Mouse (Mus musculus) kidney, adult 2 months (tissue): Measurements from ENCODE around the gene Rae1. TPM values are rescaled to one million over a fixed set of nuclear protein-coding genes. Genes with fewer than 3 reads are reported as not detected.

Experiments
- DNase-seq: peaks from one replicate; pipeline ENCODE4 v3.0.0; 2021
- H3K27ac ChIP-seq: fragments of 200-500 bp; 2 replicates; pipeline ENCODE4 v1.5.1; 2012; ENCODE audit warnings: low read depth, low read length, control low read depth, inconsistent platforms; ENCODE audit not compliant: insufficient read depth
- H3K27me3 ChIP-seq: fragments of 200-500 bp; replicated peaks from 2 replicates; pipeline ENCODE4 v1.6.1; 2012; ENCODE audit warnings: mild to moderate bottlenecking, moderate library complexity, low read length, inconsistent platforms; ENCODE audit not compliant: control insufficient read depth, insufficient read depth
- H3K36me3 ChIP-seq: fragments of 200-500 bp; 2 replicates; pipeline ENCODE4 v1.6.1; 2012; ENCODE audit warnings: mild to moderate bottlenecking, moderate library complexity, low read length, inconsistent platforms; ENCODE audit not compliant: control insufficient read depth, insufficient read depth
- H3K4me1 ChIP-seq: fragments of 200-500 bp; 2 replicates; pipeline ENCODE4 v1.6.1; 2011; ENCODE audit warnings: low read length; ENCODE audit not compliant: control insufficient read depth, insufficient read depth
- H3K4me3 ChIP-seq: fragments of 200-500 bp; 2 replicates; pipeline ENCODE4 v1.5.1; 2011; ENCODE audit warnings: mild to moderate bottlenecking, low read depth, low read length, control low read depth; ENCODE audit not compliant: insufficient read depth
- CTCF ChIP-seq: fragments of 200-500 bp; conservative IDR thresholded peaks from 2 replicates; pipeline ENCODE4 v1.5.1; 2011; ENCODE audit warnings: low read depth, mild to moderate bottlenecking, control low read depth, low read length, moderate library complexity, mixed read lengths; ENCODE audit not compliant: insufficient read depth, insufficient read length
- POLR2A ChIP-seq: fragments of 200-500 bp; IDR thresholded peaks from one replicate; pipeline ENCODE4 v1.6.1; 2011; ENCODE audit warnings: low read depth, low read length, control low read depth
- whole genome bisulfite sequencing: fragments of 180-500 bp; shearing (Covaris S2); methylation state at CpG from one replicate; pipeline ENCODE4 v1.1.7; 2018; 5-methylcytosine and 5-hydroxymethylcytosine counted together
- polyA plus RNA-seq: library from polyadenylated mRNA; depleted of rRNA; stranded (reverse); fragments of >200 nt; gene quantifications from 2 replicates; pipeline ENCODE4 v1.2.3, GENCODE M21; 2012; rRNA removed

The Rae1 gene
- polyA plus RNA-seq, result 53.8 and 56.7 TPM in 2 replicates

GRCm38 (mm10) chr2:172999630-173000284, at the start of gene Rae1:
TSS of gene Rae1 (plus strand) at chr2:173000117.
- H3K4me3 ChIP-seq, result peak within 1 kb of the TSS; percentile 98
- WGBS, result under 1% methylated on average over 45 of the region's 45 CpGs
- H3K36me3 ChIP-seq, result peaks cover 2% of the 10 kb centered on the region; the same call in 1 of the 2 replicates
- peak; percentile 32 for TF ChIP-seq POLR2A
- TF ChIP-seq CTCF, result peak; percentile 81
- peak within 1 kb of the TSS; percentile 36 for H3K27ac ChIP-seq
- DNase-seq, result peak; percentile 99
- H3K4me1 ChIP-seq, result peaks cover 15% of the 10 kb centered on the region
- H3K27me3 ChIP-seq, result no peaks in the 10 kb centered on the region

GRCm38 (mm10) chr2:172950119-172950676, 49.7 kb upstream of the Rae1 start:
- DNase-seq, result no peak
- Histone ChIP-seq H3K4me1 (no peaks in the 10 kb centered on the region), H3K4me3 (no peak overlapping the region), H3K36me3 (no peaks in the 10 kb centered on the region), H3K27ac (no peak overlapping the region), H3K27me3 (no peaks in the 10 kb centered on the region)
- TF ChIP-seq POLR2A, result no peak
- TF ChIP-seq CTCF, result no peak
- 71% methylated on average over 9 of the region's 9 CpGs for WGBS

GRCm38 (mm10) chr2:172950722-172951121, 49.2 kb upstream of the Rae1 start:
- WGBS, result 85% methylated on average over 11 of the region's 11 CpGs
- H3K4me1 ChIP-seq, result no peaks in the 10 kb centered on the region
- no peaks in the 10 kb centered on the region for H3K27me3 ChIP-seq
- TF ChIP-seq POLR2A (no peak), CTCF (no peak)
- no peaks in the 10 kb centered on the region for H3K36me3 ChIP-seq
- no peak overlapping the region for H3K4me3 ChIP-seq
- DNase-seq, result no peak
- H3K27ac ChIP-seq, result no peak overlapping the region

GRCm38 (mm10) chr2:172951976-172952375, 47.9 kb upstream of the Rae1 start:
- Histone ChIP-seq H3K27ac (no peak overlapping the region), H3K4me1 (no peaks in the 10 kb centered on the region), H3K4me3 (no peak overlapping the region), H3K36me3 (no peaks in the 10 kb centered on the region), H3K27me3 (no peaks in the 10 kb centered on the region)
- 81% methylated on average over 2 of the region's 2 CpGs for WGBS
- no peak for DNase-seq
- TF ChIP-seq CTCF (0 out of 2 replicates have a peak, but pooled peaks have one; percentile 12), POLR2A (no peak)

GRCm38 (mm10) chr2:172958579-172958978, 41.3 kb upstream of the Rae1 start:
- TF ChIP-seq POLR2A (no peak), CTCF (no peak)
- WGBS, result 41% methylated on average over 5 of the region's 5 CpGs
- Histone ChIP-seq H3K4me1 (peaks cover 13% of the 10 kb centered on the region), H3K4me3 (no peak overlapping the region), H3K27me3 (no peaks in the 10 kb centered on the region), H3K27ac (peak overlapping the region; percentile 52; the same call in 1 of the 2 replicates), H3K36me3 (no peaks in the 10 kb centered on the region)
- no peak for DNase-seq

GRCm38 (mm10) chr2:172959006-172959768, 40.7 kb upstream of the Rae1 start:
- Histone ChIP-seq H3K27me3 (no peaks in the 10 kb centered on the region), H3K27ac (peak overlapping the region; percentile 16), H3K4me3 (no peak overlapping the region), H3K4me1 (peaks cover 13% of the 10 kb centered on the region), H3K36me3 (no peaks in the 10 kb centered on the region)
- TF ChIP-seq POLR2A (no peak), CTCF (peak; percentile 48; the same call in 1 of the 2 replicates)
- WGBS, result 42% methylated on average over 13 of the region's 13 CpGs
- DNase-seq, result peak; percentile 77

- TF ChIP-seq CTCF (peak; percentile 17; the same call in 1 of the 2 replicates), POLR2A (no peak)
- 87% methylated on average over 3 of the region's 3 CpGs for WGBS
- peaks cover 20% of the 10 kb centered on the region for H3K4me1 ChIP-seq
- H3K4me3 ChIP-seq, result no peak overlapping the region
- DNase-seq, result no peak
- no peaks in the 10 kb centered on the region for H3K27me3 ChIP-seq
- H3K36me3 ChIP-seq, result no peaks in the 10 kb centered on the region
- H3K27ac ChIP-seq, result no peak overlapping the region
Measured at GRCm38 (mm10) chr2:172960350-172960749, 39.6 kb upstream of the Rae1 start.
